Mouse (Mus musculus) small intestine, adult 2 months (tissue): Measurements from ENCODE around the gene Fam189a1.

Experiments
- CTCF ChIP-seq: fragments of 200-500 bp; IDR thresholded peaks from 2 replicates; pipeline ENCODE4 v1.5.1; 2012; ENCODE audit warnings: low read depth, mild to moderate bottlenecking, control low read depth, inconsistent platforms, low read length, moderate library complexity, mixed read lengths; ENCODE audit not compliant: insufficient replicate concordance, insufficient read length; ENCODE audit errors: extremely low read depth
- POLR2A ChIP-seq: fragments of 200-500 bp; IDR thresholded peaks from 2 replicates; pipeline ENCODE4 v1.6.1; 2012; ENCODE audit warnings: low read depth, mild to moderate bottlenecking, control low read depth, inconsistent platforms, low read length, moderate library complexity

DNA sequence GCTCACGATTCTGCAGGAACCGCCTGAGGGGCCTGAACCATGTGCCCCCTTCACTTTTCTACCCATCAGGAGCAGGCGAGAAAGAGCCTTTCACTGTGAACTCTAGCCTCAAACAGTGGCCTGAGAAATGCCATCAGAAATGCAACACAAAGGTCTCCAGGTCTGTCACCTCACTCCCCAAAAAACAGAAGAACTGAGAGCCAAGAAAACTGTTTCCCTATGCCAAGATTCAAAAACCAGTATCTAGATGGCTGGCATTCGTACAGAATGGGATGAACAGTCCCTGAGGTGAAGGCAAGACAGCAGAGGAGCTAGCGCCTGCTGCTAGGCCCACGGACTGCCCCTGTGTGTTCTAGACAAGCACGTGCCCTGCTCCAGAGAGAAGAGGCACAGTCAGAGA, 401.2 kb downstream of the Fam189a1 start:
- no peak for TF ChIP-seq POLR2A
- no peak for TF ChIP-seq CTCF
